Mouse (Mus musculus): ENCODE data around the gene H2-Q4. TPM values are rescaled to one million over a fixed set of nuclear protein-coding genes. Genes with fewer than 3 reads are reported as not detected.
A peak's percentile ranks its signal among the peaks of the same experiment; 100 is the strongest.
"Not testable (repeated sequence)": the region's sequence is repeated elsewhere in the genome, so short reads cannot be mapped to it uniquely, and the experiment has no call there.

The H2-Q4 gene
- total RNA-seq, 1 experiment from 2014 or later, result 176 TPM

DNA sequence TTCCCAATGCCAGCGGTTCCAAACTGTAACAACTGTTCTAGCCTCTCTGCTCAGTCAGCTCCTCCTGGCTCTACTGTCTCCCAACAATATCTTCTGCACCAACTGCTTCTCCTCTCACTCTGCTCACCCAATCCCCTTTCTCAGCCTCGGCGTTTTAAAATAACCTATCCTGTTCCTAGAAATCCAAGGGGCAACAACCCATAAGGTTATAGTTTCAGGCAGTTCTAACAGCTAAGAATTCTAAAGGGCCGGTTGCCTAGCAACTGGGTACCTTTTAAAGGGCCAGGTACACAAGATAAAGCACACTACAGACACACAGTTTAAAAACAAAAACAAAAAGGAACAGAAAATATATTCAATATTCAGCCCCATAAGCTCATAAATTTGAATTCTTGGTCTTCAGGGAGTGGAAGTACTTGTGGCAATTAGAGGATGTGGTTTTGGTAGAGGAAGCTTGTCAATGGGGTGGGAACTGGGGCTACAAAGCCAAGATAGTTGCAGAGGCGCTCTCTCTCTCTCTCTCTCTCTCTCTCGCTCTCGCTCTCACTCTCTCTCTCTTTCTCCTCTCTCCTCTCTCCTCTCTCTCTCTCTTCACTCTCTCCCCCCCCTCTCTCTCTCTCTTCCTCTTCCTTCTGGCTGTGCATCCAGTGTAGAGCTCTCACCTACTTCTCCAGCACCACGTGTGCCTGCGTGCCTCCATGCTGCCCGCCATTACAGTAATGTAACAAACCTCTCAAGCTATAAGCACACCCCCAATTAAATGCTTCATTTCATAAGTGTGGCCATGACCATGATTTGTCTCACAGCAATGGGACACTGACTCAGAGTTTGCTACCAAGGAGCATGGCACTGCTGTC, 36.1 kb downstream of the H2-Q4 start:
- ATAC-seq (ENCODE audit: extremely low read depth, insufficient number of reproducible peaks, low FRiP score, poor library complexity, severe bottlenecking), result peak; percentile 65

DNA sequence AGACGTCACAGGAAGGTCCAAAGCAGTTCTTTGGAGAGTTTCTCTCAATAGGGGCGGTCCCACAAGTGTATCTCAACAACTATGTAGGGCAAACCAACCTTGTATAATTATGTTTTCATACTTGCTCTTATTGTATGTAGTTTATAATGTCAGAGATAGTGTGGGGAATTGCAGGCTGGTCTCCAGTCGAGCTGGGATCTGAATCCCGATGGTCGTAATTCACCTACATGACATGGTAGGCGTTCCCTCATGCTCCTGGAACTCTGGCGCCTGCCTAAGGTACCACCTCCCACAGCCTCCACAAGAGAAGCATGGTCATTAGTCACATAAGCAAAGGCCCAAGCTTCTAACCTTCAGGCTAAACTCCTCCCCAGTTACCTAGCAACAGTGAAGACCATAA, 39.4 kb downstream of the H2-Q4 start:
- no peak for ATAC-seq (ENCODE audit: extremely low read depth, insufficient number of reproducible peaks, low FRiP score, poor library complexity, severe bottlenecking)

DNA sequence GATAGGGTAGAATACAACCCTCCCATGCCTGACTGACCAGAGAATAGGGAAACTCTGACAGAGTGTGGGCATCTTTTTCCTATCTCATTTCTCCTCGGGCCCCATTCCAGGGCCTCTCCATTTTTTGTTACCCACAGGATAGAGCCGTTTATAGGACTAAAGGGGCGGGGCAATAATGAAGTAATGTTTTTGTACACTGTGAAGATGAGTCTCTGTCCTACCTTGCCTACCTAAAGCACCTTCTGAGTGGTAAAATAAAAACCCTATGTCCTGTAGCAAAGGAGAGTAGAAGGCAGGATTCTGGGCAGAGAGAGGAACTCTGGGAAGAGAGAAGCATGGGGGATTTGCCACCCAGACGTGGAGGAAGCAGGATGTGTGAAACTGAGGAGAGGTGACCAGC, 40.1 kb downstream of the H2-Q4 start:
- not testable (repeated sequence) for ATAC-seq (ENCODE audit: extremely low read depth, insufficient number of reproducible peaks, low FRiP score, poor library complexity, severe bottlenecking)

DNA sequence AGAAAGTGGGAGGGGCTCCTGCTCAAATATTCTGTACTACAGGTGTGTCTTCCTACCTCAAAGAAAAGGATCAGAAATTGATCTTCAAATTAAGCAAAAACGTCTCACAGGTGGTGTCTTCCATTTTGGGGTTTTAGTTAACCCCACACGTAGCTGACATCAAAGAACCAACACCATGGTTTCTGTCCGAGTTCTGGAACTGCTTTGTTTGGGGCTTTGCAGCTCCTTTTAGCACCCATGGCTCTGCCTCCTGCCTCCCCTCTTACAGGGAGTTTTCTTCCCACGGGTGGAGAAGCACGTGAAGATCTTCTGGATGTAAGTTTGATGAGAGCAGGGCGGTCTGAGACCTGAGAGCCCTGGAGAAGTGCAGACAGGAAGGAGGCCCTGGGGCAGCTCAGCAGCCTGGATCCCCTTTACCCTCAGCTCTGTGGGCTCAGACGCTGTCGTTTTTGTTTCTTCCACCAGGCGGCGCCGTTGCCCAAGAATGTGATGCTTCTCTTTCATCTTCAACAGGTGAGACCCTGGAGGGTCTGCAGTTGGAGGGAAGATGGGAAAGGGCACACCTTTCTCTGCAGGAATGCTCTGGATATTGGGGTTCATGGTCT, 40.9 kb downstream of the H2-Q4 start:
- ATAC-seq (ENCODE audit: extremely low read depth, insufficient number of reproducible peaks, low FRiP score, poor library complexity, severe bottlenecking), result not testable (repeated sequence)

- not testable (repeated sequence) for ATAC-seq (ENCODE audit: extremely low read depth, insufficient number of reproducible peaks, low FRiP score, poor library complexity, severe bottlenecking)
Observed at GRCm38 (mm10) chr17:35421331-35421730, 41.9 kb downstream of the H2-Q4 start.

- not testable (repeated sequence) for ATAC-seq (ENCODE audit: extremely low read depth, insufficient number of reproducible peaks, low FRiP score, poor library complexity, severe bottlenecking)
Observed at GRCm38 (mm10) chr17:35422360-35422759, 42.9 kb downstream of the H2-Q4 start.

DNA sequence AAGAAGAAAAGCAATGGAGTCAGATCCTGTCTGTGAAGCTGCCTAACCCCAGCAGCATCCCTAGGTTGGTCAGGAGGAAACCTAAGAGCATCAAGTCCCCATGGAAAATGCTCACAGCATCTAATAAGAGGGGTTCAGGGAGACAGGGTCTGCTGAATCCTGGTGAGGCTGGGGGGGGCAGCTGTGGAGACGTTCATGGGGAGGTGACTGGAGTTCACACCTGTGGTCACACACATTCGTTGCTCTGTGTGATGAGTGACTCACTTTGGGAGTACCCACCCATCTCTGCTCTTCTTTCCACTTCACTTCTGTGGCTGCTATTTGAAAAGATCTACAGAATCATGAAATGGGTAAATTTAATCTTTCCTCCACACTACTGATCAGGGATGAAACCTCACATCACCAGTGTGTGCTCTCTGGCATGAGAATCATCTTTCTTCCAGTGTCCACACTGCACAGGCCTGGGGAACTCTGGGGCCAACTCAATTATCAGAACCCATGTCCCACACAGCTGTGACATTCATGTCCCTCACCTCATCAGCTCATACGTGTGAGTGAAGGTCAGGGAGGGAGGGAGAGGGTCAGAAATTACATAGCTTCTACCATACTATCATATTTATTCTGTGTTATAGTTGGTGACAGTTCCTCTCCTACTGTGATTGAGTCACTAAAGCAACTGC, 43.9 kb downstream of the H2-Q4 start:
- not testable (repeated sequence) for ATAC-seq (ENCODE audit: extremely low read depth, insufficient number of reproducible peaks, low FRiP score, poor library complexity, severe bottlenecking)

- ATAC-seq (ENCODE audit: extremely low read depth, insufficient number of reproducible peaks, low FRiP score, poor library complexity, severe bottlenecking), result not testable (repeated sequence)
Observed at GRCm38 (mm10) chr17:35424106-35424505, 44.7 kb downstream of the H2-Q4 start.

DNA sequence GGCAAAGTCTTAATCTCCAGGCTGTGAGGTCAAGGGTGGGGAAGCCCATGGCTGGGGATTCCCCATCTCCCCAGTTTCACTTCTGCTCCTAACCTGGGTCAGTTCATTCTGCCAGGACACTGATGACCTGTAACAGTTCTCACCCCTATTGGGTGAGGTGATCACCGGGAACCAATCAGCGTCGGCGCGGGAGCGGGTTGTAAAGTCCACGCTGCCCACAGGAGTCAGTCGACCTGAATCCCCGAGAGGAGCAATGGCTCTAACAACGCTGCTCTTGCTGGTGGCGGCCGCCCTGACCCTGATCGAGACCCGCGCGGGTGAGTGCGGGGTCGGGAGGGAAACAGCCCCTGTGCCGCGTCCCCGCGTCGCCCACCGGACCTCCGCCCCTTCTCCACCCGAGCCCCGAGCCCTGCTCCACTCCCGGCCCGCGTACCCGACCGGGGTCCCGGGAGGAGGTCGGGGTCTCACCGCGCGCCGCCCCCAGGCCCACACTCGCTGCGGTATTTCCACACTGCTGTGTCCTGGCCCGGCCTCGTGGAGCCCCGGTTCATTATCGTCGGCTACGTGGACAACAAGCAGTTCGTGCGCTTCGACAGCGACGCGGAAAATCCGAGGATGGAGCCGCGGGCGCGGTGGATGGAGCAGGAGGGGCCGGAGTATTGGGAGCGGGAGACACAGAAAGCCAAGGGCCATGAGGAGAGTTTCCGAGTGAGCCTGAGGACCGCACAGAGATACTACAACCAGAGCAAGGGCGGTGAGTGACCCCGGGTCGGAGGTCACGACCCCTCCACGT, 45.4 kb downstream of the H2-Q4 start, which contains the start of gene H2-Q6:
TSS of gene H2-Q6 (plus strand) at position 227 of the 793 bp plus-strand sequence.
- peak; percentile 96 for ATAC-seq (ENCODE audit: extremely low read depth, insufficient number of reproducible peaks, low FRiP score, poor library complexity, severe bottlenecking)

DNA sequence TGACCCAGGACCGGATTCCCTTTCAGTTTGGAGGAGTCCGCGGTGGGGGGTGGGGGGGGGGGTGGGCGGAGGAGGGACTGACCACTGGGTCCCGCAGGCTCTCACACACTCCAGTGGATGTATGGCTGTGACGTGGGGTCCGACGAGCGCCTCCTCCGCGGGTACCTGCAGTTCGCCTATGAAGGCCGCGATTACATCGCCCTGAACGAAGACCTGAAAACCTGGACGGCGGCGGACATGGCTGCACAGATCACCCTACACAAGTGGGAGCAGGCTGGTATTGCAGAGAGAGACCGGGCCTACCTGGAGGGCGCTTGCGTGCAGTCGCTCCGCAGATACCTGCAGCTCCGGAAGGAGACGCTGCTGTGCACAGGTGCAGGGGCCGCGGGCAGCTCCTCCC, 46.1 kb downstream of the H2-Q4 start:
- ATAC-seq (ENCODE audit: extremely low read depth, insufficient number of reproducible peaks, low FRiP score, poor library complexity, severe bottlenecking), result not testable (repeated sequence)

- ATAC-seq (ENCODE audit: extremely low read depth, insufficient number of reproducible peaks, low FRiP score, poor library complexity, severe bottlenecking), result not testable (repeated sequence)
Observed at GRCm38 (mm10) chr17:35428883-35429282, 49.5 kb downstream of the H2-Q4 start.

DNA sequence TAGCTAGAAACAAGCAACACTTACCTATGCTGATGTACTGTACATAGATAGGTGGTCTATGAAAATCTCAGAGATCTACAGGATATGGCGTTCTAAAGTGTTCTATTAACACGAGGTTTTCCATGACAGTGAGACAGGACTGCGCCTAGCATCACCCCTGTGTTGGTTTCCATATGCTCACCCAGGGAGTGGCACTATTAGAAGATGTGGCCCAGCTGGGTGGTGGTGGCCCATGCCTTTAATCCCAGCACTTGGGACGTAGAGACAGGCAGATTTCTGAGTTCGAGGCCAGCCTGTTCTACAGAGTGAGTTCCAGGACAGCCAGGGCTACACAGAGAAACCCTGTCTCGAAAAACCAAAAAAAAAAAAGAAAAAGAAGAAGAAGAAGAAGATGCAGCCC, 51.3 kb downstream of the H2-Q4 start:
- ATAC-seq (ENCODE audit: extremely low read depth, insufficient number of reproducible peaks, low FRiP score, poor library complexity, severe bottlenecking), result not testable (repeated sequence)

GRCm38 (mm10) chr17:35432167-35432566, 52.8 kb downstream of the H2-Q4 start:
- ATAC-seq (ENCODE audit: extremely low read depth, insufficient number of reproducible peaks, low FRiP score, poor library complexity, severe bottlenecking), result not testable (repeated sequence)

- not testable (repeated sequence) for ATAC-seq (ENCODE audit: extremely low read depth, insufficient number of reproducible peaks, low FRiP score, poor library complexity, severe bottlenecking)
Observed at GRCm38 (mm10) chr17:35434836-35435235, 55.4 kb downstream of the H2-Q4 start.

Other genes starting within 250 kb of the H2-Q4 start
- gene Apom, start 247.6 kb upstream of the H2-Q4 start, total RNA-seq (2017), result 0.58 TPM in 1 of 2 replicates, not detected in the other
- 159 and 160 TPM in 2 replicates for gene Bag6, start 244.4 kb upstream of the H2-Q4 start, total RNA-seq (2017)
- gene Prrc2a, start 214.7 kb upstream of the H2-Q4 start, total RNA-seq (2017), result 73.3 and 76.1 TPM in 2 replicates
- gene Aif1, start 203.5 kb upstream of the H2-Q4 start, total RNA-seq (2017), result 5.3 and 8.0 TPM in 2 replicates
- 534 and 685 TPM in 2 replicates for gene Lst1, start 191.2 kb upstream of the H2-Q4 start, total RNA-seq (2017)
- gene Ltb, start 185.2 kb upstream of the H2-Q4 start, total RNA-seq (2017), result 212 and 285 TPM in 2 replicates
- gene Tnf, start 177.6 kb upstream of the H2-Q4 start, total RNA-seq (2017), result 16.4 and 18.2 TPM in 2 replicates
- gene Lta, start 174.3 kb upstream of the H2-Q4 start, total RNA-seq (2017), result 6.6 and 9.9 TPM in 2 replicates
- 2.1 TPM in 1 of 2 replicates, not detected in the other for gene Gm16181, start 158.8 kb upstream of the H2-Q4 start, total RNA-seq (2017)
- gene Atp6v1g2, start 146.0 kb upstream of the H2-Q4 start, total RNA-seq (2017), result 5.0 and 6.5 TPM in 2 replicates
- 10.8 and 11.3 TPM in 2 replicates for gene Nfkbil1, start 143.8 kb upstream of the H2-Q4 start, total RNA-seq (2017)
- 156 and 158 TPM in 2 replicates for gene Ddx39b, start 137.9 kb upstream of the H2-Q4 start, total RNA-seq (2017)
- gene H2-D1, start 116.9 kb upstream of the H2-Q4 start, total RNA-seq (2017), result 2,114 and 2,381 TPM in 2 replicates
- 0.12 TPM in 1 of 2 replicates, not detected in the other for gene H2-Q1, start 59.2 kb upstream of the H2-Q4 start, total RNA-seq (2017)
- not detected in 2 replicates for gene H2-Q2, start 37.4 kb upstream of the H2-Q4 start, total RNA-seq (2017)
- gene H2-Q6, start 45.2 kb downstream of the H2-Q4 start, total RNA-seq (2017), result 259 and 274 TPM in 2 replicates
- gene H2-Q7, start 59.5 kb downstream of the H2-Q4 start, total RNA-seq (2017), result 160 and 166 TPM in 2 replicates
- 384 and 428 TPM in 2 replicates for gene H2-Q10, start 90.5 kb downstream of the H2-Q4 start, total RNA-seq (2017)
- 0.49 TPM in 1 of 2 replicates, not detected in the other for gene Pou5f1, start 126.4 kb downstream of the H2-Q4 start, total RNA-seq (2017)
- 1.4 and 2.5 TPM in 2 replicates for gene Tcf19, start 137.2 kb downstream of the H2-Q4 start, total RNA-seq (2017)
- 3.1 TPM in 2 replicates for gene Cchcr1, start 137.5 kb downstream of the H2-Q4 start, total RNA-seq (2017)
- gene Psors1c2, start 153.6 kb downstream of the H2-Q4 start, total RNA-seq (2017), result not detected in 2 replicates
- not detected in 2 replicates for gene Cdsn, start 172.5 kb downstream of the H2-Q4 start, total RNA-seq (2017)
- not detected in 2 replicates for gene 2300002M23Rik, start 187.8 kb downstream of the H2-Q4 start, total RNA-seq (2017)
- not detected in 2 replicates for gene Sfta2, start 221.9 kb downstream of the H2-Q4 start, total RNA-seq (2017)
- gene Gm9573, start 247.0 kb downstream of the H2-Q4 start, total RNA-seq (2017), result 0.37 and 3.3 TPM in 2 replicates